Mouse (Mus musculus) kidney, adult 18-20 months (tissue): ENCODE measurements around the gene Slc39a7.
"Not testable (repeated sequence)": the region's sequence is repeated elsewhere in the genome, so short reads cannot be mapped to it uniquely, and the experiment has no call there.

Experiments used
- DNase-seq: peaks from one replicate; pipeline ENCODE4 v3.0.0; 2021

Gene Slc39a7

DNA sequence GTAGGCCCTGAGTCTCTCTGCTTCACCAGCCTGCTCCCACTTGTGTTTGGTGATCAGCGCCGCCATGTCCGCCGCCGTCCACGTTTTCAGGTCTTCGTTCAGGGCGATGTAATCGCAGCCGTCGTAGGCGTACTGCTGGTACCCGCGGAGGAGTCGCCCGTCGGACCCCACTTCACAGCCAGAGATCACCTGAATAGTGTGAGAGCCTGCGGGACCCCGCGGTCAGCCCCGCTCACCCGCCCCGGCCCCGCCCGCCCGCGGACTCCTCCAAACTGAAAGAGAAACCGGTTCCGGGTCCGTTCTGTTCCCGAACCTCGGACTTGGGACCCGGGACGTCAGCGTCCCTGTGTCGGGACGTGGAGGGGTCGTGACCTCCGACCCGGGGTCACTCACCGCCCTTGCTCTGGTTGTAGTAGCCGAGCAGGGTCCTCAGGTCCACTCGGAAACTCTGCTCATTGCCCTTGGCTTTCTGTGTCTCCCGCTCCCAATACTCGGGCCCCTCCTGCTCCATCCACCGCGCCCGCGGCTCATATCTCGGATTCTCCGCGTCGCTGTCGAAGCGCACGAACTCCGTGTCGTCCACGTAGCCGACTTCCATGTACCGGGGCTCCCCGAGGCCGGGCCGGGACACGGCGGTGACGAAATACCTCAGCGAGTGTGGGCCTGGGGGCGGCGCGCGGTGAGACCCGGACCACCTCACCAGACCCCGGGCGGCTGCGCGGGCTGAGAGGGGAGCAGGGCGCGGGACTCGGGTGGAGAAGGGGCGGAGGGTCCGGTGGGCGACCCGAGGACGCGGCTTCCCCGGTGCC lies 31.9 kb downstream of the Slc39a7 start:
- peak; percentile 45 for DNase-seq

- not testable (repeated sequence) for DNase-seq
Measured at GRCm38 (mm10) chr17:33998697-33999096, 32.8 kb downstream of the Slc39a7 start.

DNA sequence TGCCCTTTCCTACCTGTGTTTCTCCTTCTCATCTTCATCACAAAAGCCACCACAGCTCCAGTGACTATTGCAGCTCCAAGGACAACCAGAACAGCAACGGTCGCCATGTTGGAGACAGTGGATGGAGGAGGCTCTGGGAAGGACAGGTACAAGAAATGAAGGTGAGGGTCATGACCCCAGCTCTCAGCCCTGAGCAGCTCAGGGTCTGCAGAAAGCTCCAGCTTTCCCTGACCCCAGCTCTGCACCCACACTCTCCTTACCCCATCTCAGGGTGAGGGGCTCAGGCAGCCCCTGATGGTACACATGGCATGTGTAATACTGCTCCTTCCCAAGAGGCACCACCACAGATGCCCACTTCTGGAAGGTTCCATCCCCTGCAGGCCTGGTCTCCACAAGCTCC lies 34.5 kb downstream of the Slc39a7 start:
- not testable (repeated sequence) for DNase-seq

DNA sequence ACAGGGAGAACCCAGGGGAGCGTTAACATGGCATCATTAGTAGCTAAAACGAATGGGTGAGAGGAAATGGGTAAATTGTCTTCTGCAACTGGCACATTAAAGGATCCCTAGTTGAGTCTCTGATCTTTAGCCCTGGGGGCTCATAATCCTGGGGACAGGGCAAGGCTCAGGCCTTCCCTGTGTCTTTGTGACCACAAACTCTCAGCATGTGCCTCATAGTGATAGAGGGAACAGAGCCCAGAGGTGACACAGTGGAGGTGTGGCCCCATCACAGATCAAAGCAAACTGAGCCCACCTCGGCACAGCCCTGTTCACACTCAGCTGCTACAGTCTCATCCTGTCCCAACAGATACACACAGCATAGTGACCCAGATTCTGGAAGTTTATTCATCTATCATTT lies 35.8 kb downstream of the Slc39a7 start:
- no peak for DNase-seq

- DNase-seq: no peak
Measured at GRCm38 (mm10) chr17:33994959-33995358, 36.5 kb downstream of the Slc39a7 start.

GRCm38 (mm10) chr17:33991788-33992664 lies 39.5 kb downstream of the Slc39a7 start:
- DNase-seq: peak; percentile 60

DNA sequence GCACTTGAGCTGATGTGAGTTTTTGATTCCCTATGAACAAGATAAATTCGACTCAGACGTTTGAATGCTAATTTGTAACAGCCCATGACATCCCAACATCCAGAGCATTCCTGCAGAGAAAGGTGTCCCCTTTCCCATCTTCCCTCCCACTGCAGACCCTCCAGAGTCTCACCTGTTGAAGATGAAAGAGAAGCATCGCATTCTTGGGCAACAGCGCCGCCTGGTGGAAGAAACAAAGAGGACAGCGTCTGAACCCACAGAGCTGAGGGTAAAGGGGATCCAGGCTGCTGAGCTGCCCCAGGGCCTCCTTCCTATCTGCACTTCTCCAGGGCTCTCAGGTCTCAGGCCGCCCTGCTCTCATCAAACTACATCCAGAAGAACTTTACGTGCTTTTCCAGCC lies 49.3 kb downstream of the Slc39a7 start:
- peak; percentile 80 for DNase-seq

- DNase-seq: peak; percentile 89
Measured at GRCm38 (mm10) chr17:33981192-33981909, 50.1 kb downstream of the Slc39a7 start.

DNA sequence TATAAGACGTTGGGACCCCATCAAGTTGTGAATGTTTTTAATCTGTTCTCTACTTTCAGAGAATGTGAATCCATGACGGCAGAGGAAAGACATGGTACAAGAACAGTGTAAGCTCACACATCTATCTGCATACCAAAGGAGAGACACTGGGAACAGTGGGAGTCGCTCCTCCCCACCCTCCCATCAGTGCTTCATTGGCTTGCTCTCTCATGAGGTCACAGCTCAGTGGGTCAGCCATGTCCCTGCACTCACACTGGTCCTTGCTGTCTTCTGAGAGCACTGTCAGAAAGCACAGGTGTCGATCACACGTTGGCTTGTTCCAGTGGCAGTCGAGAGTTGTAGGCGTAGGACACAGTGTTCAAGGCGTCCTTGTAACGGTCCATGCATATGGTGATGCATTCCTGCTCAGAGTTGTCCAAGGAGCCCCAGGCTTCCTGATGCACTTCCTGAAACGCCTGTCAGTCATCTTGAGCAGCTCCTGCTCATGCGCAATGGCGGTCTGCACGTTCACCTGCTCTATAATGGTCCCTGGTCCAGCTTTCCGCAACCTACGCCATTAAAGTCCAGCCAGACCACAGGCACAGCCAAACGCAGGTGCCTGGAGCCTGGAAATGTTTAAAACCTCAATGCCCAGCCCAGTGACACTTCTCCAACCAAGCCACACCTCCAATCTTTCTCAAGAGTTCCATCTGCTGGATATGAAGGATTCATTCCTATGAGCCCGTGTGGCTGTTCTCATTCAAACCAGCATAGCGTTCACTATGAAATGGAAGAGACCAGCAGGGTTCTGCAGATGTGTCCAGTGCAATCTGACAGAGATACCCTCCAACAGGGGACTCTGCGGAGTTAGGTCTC lies 51.1 kb downstream of the Slc39a7 start:
- no peak for DNase-seq

GRCm38 (mm10) chr17:33979512-33980050 lies 51.9 kb downstream of the Slc39a7 start:
- DNase-seq: no peak

GRCm38 (mm10) chr17:33978631-33979031 lies 52.9 kb downstream of the Slc39a7 start:
- DNase-seq: peak; percentile 91
